Mouse (Mus musculus) T-helper 2 cell (primary cell): ENCODE data around the gene Srsf6.

ENCODE experiments used
- in situ Hi-C: fragments of 300-600 bp; cut with MboI, MseI; formaldehyde crosslinking; loops from one replicate; pipeline ENCODE4 v1.15.1; 2025; ENCODE audit warnings: high pct_unique_total_duplicates

Srsf6 gene

GRCm38 (mm10) chr2:162931674-162932650, 634 bp downstream of the Srsf6 start:
- in situ Hi-C loops = loop anchor here (5.0 kb wide), 1 partner anchor 120 kb away; the partner anchor contains the start of gene Mybl2

GRCm38 (mm10) chr2:162932706-162933105, 1.4 kb downstream of the Srsf6 start:
- in situ Hi-C loops = loop anchor here (5.0 kb wide), 1 partner anchor 120 kb away; the partner anchor contains the start of gene Mybl2

DNA sequence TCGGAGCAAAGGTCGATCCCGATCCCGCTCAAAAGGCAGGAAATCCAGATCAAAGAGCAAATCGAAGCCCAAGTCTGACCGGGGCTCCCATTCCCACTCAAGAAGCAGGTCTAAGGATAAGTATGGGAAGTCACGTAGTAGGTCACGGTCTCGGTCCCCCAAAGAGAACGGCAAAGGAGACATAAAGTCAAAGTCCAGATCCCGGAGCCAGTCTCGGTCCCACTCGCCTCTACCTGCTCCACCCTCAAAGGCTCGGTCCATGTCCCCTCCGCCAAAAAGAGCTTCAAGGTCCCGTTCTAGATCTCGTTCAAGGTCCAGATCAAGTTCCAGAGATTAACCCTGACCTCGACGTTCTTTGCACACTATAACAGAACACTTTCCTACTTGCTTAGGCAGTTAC, 3.1 kb downstream of the Srsf6 start:
- in situ Hi-C loops = loop anchor here (5.0 kb wide), 1 partner anchor 118 kb away; the partner anchor contains the start of gene Mybl2

GRCm38 (mm10) chr2:162935700-162936099, 4.4 kb downstream of the Srsf6 start:
- in situ Hi-C loops = no loop called here

GRCm38 (mm10) chr2:162939562-162939961, 8.2 kb downstream of the Srsf6 start:
- in situ Hi-C loops = no loop called here

- in situ Hi-C loops = no loop called here
These were observed 12.0 kb downstream of the Srsf6 start, which contains the start of gene L3mbtl1 for GRCm38 (mm10) chr2:162943148-162943846. L3mbtl1 (plus strand) TSS chr2:162943472.

- in situ Hi-C loops = no loop called here
These were observed 12.6 kb downstream of the Srsf6 start for GRCm38 (mm10) chr2:162943931-162944330.

DNA sequence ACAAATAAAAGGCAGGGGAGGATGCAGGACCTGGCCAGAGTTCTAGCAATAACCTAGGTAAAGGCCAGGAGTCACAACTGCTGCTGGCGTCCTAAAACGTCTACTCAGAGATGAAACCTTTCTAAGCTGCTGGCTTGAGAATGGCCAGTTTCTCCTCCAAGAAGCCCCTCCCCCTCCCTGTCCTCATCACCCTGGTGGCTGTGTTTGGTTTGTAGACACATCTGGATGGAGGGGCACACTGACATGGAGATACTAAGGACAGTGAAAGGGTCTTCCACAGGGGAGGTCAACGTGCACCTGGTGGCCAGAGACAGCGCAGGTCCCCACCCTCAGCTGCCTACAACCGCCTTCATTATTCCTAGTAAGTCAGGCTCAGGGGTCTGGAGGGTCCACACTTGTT, 15.6 kb downstream of the Srsf6 start:
- in situ Hi-C loops = no loop called here

- in situ Hi-C loops = no loop called here
These were observed 16.4 kb downstream of the Srsf6 start for GRCm38 (mm10) chr2:162947736-162948135.

GRCm38 (mm10) chr2:162948221-162948620, 16.9 kb downstream of the Srsf6 start:
- in situ Hi-C loops = no loop called here

- in situ Hi-C loops = no loop called here
These were observed 19.4 kb downstream of the Srsf6 start for GRCm38 (mm10) chr2:162950776-162951175.

DNA sequence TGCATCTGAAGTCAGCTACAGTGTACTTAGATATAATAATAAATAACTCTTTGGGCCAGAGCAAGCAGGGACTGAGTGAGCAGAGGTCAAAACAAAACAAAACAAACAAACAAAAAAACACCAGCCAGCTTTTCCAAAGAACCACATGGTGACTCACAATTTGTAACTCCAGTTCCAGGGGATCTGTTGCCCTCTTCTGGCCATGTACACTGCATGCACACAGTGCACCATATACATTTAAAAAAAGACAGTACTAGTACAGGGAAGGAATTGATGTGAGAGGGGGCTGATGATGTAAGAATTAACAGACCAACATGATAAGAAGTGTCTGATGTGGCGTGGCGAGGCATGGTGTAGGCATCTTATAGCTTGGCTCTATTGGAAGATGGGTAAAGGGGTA, 25.5 kb downstream of the Srsf6 start:
- in situ Hi-C loops = no loop called here

- in situ Hi-C loops = no loop called here
These were observed 30.0 kb downstream of the Srsf6 start for GRCm38 (mm10) chr2:162961321-162961720.

DNA sequence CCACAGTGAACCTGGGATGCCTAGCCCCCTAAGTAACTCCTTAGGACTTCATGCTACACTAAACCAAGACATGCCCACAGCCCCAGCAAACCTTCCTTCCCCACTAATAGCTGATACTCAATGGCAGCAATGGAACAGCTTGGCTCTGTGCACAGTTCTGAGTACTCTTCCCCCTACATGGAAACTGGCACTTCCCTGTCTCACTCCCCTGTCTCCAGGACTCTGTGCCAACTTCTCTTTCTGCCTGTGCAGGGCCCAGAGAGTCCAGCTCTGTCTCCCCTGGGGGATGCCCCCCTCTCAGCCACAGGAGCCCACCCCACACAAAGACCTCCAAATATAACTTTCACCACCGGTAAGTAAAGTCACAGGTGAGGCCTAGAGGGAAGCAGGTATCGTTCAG, 35.4 kb downstream of the Srsf6 start:
- in situ Hi-C loops = no loop called here

GRCm38 (mm10) chr2:162968357-162968756, 37.0 kb downstream of the Srsf6 start:
- in situ Hi-C loops = no loop called here

DNA sequence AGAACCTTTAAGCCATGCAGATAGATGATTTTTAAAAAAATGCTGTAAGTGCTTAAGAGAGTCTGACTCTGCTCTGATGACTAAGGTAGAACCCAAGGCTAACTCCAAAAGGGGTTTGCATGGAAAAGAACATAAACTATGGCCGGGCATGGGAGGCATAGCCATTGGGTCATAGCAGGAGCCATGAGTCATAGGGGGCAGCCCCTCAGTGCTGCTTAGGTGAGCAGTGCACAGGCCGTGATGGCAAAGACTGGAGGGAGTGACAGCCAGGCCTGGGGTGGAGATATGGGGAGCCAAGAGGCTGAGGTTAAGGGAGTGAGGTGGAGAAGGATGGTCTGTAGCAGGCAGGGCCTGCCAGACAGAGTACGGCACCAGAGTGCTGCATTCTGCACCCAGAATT, 37.8 kb downstream of the Srsf6 start:
- in situ Hi-C loops = no loop called here

DNA sequence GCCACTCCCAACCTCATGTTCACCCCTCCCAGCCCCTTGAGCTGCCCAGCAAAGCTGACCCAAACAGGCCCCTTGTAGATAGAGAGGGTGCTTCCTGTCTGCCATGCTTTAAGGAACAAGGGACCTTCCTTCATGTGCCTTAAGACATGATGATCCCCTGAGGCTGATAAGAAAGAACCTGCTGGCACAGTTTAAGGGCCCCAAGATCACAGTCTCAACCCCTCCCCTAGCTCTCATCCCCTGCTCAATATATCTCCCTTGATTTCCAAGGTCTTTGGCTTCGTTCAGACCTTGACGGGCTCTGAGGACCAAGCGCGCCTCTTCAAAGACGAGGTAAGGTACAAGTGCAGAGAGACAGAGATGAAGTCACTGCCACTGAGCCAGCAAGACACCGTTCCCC, 39.6 kb downstream of the Srsf6 start:
- in situ Hi-C loops = no loop called here

DNA sequence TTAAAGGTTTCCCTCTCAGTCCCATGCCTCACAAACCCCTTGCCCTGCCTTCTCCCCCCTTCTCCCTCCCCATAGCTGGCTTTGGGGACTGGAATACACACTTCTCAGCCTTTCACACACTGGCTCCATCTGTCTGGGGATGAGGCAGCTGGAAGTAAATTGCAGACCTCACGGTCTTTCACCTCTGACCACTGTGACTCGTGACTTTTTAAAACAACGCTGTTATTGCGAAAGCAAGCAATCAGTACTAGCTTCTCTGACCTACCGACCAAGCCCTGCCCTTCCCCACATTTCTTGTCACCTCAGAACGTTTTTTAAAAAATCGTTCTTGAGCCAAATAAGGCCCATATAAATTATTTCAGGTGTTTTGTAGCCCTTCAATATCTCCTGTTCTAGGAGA, 41.4 kb downstream of the Srsf6 start:
- in situ Hi-C loops = no loop called here

DNA sequence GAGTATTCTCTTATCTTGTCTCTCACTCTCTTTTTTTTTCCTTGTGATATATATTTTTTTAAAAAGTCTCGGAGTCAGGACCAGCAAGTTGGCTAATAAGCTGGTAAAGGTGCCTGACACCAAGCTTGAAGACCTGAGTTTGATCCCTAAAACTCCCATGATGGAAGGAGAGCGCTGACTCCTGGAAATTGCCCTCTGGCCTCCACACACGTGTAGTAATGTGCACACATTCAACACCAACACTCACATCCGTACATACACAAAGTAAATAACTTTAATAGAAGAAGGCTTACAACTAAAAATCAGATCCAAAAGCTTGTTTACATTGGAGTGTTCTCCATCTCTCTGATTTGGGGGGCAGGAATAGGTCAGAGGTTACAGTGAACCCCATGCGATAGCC, 41.9 kb downstream of the Srsf6 start:
- in situ Hi-C loops = no loop called here

DNA sequence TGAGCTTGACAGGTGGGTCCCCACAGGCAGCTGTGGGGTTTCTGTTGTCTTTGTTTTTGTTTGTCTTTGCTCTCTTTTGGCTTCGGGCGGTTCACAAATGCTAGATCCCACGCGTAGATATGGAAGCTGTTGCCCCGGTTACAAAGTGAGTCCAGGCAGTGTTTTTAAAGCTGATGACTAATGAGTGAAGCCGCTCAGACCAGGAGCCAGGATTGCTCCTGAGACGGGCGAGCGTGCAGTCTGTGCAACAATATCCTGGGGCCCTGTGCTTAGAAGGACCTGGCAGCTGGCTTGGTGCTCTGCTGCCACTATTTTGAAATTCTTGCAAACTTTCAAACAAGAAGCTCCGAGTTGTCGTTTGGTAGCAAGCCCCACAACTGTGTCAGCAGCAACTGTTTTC, 42.3 kb downstream of the Srsf6 start:
- in situ Hi-C loops = no loop called here

DNA sequence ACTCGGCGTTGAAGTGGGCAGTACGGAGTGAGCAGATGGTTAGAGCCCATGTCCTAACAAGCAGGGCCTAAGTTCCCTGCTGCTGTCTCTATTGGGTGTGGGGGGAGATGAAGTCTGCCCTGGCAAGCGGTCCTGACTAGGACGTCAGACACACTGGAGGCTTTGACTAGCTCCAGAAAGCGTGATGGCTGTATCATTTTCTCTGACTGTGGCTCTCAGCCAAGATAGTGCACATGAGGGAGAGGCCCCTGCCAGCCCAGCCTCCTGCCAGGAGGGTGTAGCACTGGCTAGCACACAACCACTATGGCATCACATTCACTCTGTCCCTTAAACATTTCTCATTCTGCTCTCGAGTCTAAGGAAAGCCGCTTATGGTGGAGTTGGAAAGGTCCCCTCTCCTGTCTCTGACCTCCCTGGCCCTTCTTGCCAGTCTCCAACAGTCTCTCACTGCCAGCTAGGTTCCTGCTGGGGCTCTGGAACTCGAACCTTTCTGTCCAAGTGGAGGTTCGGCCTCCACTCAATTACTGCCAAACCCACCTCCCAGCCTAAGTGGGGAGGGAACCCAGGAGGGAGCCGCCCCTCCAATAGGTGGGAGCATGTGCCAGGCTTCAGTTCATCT, 43.9 kb downstream of the Srsf6 start:
- in situ Hi-C loops = no loop called here

DNA sequence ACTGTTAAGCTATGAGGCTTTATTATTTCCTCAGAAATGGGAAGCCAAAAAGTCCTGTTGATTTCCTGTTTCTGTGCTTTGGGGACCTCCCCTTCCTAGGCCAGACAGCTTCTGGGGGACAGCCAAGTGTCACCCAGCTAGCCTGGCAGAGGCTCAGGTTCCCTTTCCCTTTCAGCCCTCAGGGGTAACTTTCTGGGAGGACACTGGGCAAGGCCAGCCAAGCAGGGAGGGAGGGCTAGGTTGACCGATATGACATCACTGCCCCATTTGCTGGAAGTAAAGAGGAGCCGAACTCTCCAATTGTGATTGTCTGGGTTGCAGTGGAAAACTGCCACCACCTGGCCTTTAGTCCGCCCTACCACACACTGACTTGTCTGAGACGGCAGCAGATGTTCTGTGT, 44.7 kb downstream of the Srsf6 start:
- in situ Hi-C loops = no loop called here
